Mouse (Mus musculus) CH12.LX (cell line): ENCODE results near the gene Pop4. TPM values are rescaled to one million over a fixed set of nuclear protein-coding genes. Genes with fewer than 3 reads are reported as not detected.

Source experiments
- DNase-seq: peaks from one replicate; pipeline ENCODE4 v3.0.0-alpha.2; 2013; ENCODE audit errors: extremely low read depth
- H3K27ac ChIP-seq: 2 replicates; pipeline ENCODE4 v1.5.1; 2012; ENCODE audit warnings: low read depth, mild to moderate bottlenecking, control low read depth, moderate library complexity; ENCODE audit not compliant: insufficient read depth
- H3K27me3 ChIP-seq: replicated peaks from 2 replicates; pipeline ENCODE3; 2012; ENCODE audit warnings: inconsistent platforms
- H3K36me3 ChIP-seq, 2 experiments: replicated peaks in 1 of 2; 2 replicates each; pipeline versions ENCODE3 to v1.6.1; 2012; ENCODE audit warnings: inconsistent platforms in 1 of 2, low read length in 1 of 2, mild to moderate bottlenecking in 1 of 2, mixed read lengths in 1 of 2, moderate library complexity in 1 of 2; ENCODE audit not compliant: control insufficient read depth in 1 of 2, insufficient read depth in 1 of 2
- H3K4me1 ChIP-seq, 2 experiments: 2 replicates each; pipeline ENCODE4 v1.6.1; 2012; ENCODE audit warnings: inconsistent platforms in 1 of 2, moderate library complexity in 1 of 2; ENCODE audit not compliant: insufficient read depth in 2 of 2, control insufficient read depth in 1 of 2
- H3K4me2 ChIP-seq: 2 replicates; pipeline ENCODE4 v1.6.1; 2012; ENCODE audit warnings: low read depth, mild to moderate bottlenecking, control low read depth; ENCODE audit not compliant: poor library complexity, insufficient read depth, severe bottlenecking
- H3K4me3 ChIP-seq, 3 experiments: fragments of 150-350 bp in 1 of 3; sonication (generic) in 1 of 3; replicated peaks in 1 of 3; 2 replicates each; pipeline versions ENCODE3 to v1.5.1; 2011 to 2012; ENCODE audit warnings: low read depth in 2 of 3, low read length in 2 of 3, mild to moderate bottlenecking in 2 of 3, moderate library complexity in 2 of 3, control low read depth in 1 of 3, improper control_type of control experiment in 1 of 3, inconsistent platforms in 1 of 3, mixed read lengths in 1 of 3; ENCODE audit not compliant: poor library complexity in 1 of 3
- H3K79me2 ChIP-seq: replicated peaks from 2 replicates; pipeline ENCODE4 v1.6.1; 2012; ENCODE audit warnings: mild to moderate bottlenecking, moderate library complexity; ENCODE audit not compliant: control insufficient read depth, poor library complexity, insufficient read depth, severe bottlenecking; ENCODE audit errors: extremely low read depth
- H3K9ac ChIP-seq: 2 replicates; pipeline ENCODE4 v1.6.1; 2012; ENCODE audit warnings: low read depth, mild to moderate bottlenecking, control low read depth, moderate library complexity; ENCODE audit not compliant: insufficient read depth
- H3K9me3 ChIP-seq: replicated peaks from 2 replicates; pipeline ENCODE3; 2012; ENCODE audit warnings: low read length, inconsistent platforms, mixed read lengths
- CHD1 ChIP-seq: IDR thresholded peaks from 2 replicates; pipeline ENCODE4 v1.6.1; 2012; ENCODE audit warnings: low read depth, low read length, improper control_type of control experiment, inconsistent platforms
- ELF1 ChIP-seq: IDR thresholded peaks from 2 replicates; pipeline ENCODE4 v1.6.1; 2014; ENCODE audit warnings: low read depth, mild to moderate bottlenecking, inconsistent platforms, low read length, improper control_type of control experiment
- EP300 ChIP-seq: IDR thresholded peaks from 2 replicates; pipeline ENCODE4 v1.6.1; 2011; ENCODE audit warnings: low read length, improper control_type of control experiment
- ETS1 ChIP-seq: conservative IDR thresholded peaks from 2 replicates; pipeline ENCODE4 v1.6.1; 2012; ENCODE audit warnings: low read depth, mild to moderate bottlenecking, inconsistent platforms, low read length, improper control_type of control experiment, moderate library complexity
- GABPA ChIP-seq: IDR thresholded peaks from 2 replicates; pipeline ENCODE4 v1.6.1; 2012; ENCODE audit warnings: low read depth, low read length, improper control_type of control experiment, inconsistent platforms; ENCODE audit not compliant: insufficient replicate concordance
- JUN ChIP-seq: IDR thresholded peaks from 2 replicates; pipeline ENCODE4 v1.6.1; 2011; ENCODE audit warnings: low read depth, mild to moderate bottlenecking, low read length, improper control_type of control experiment, moderate library complexity; ENCODE audit not compliant: insufficient read depth
- JUND ChIP-seq: conservative IDR thresholded peaks from 2 replicates; pipeline ENCODE4 v1.6.1; 2011; ENCODE audit warnings: low read depth, low read length, improper control_type of control experiment
- KAT2A ChIP-seq: IDR thresholded peaks from 2 replicates; pipeline ENCODE4 v1.6.1; 2012; ENCODE audit warnings: low read length, improper control_type of control experiment, inconsistent platforms; ENCODE audit not compliant: insufficient replicate concordance
- MAFK ChIP-seq: IDR thresholded peaks from 2 replicates; pipeline ENCODE4 v1.6.1; 2011; ENCODE audit warnings: low read length, improper control_type of control experiment; ENCODE audit not compliant: insufficient replicate concordance
- MXI1 ChIP-seq: IDR thresholded peaks from 2 replicates; pipeline ENCODE4 v1.6.1; 2011; ENCODE audit warnings: mild to moderate bottlenecking, low read depth, low read length, improper control_type of control experiment
- MYC ChIP-seq: IDR thresholded peaks from 2 replicates; pipeline ENCODE4 v1.6.1; 2011; ENCODE audit warnings: low read depth, mild to moderate bottlenecking, improper control_type of control experiment, low read length
- NELFE ChIP-seq: IDR thresholded peaks from 2 replicates; pipeline ENCODE4 v1.6.1; 2011; ENCODE audit warnings: low read depth, low read length, improper control_type of control experiment
- NRF1 ChIP-seq: IDR thresholded peaks from 2 replicates; pipeline ENCODE4 v1.6.1; 2014; ENCODE audit warnings: low read depth, mild to moderate bottlenecking, inconsistent platforms, low read length, improper control_type of control experiment, moderate library complexity
- PAX5 ChIP-seq: IDR thresholded peaks from 2 replicates; pipeline ENCODE4 v1.6.1; 2012; ENCODE audit warnings: low read length, inconsistent platforms, mixed read lengths
- POLR2AphosphoS2 ChIP-seq: IDR thresholded peaks from 2 replicates; pipeline ENCODE4 v1.6.1; 2011; ENCODE audit warnings: low read depth, low read length, improper control_type of control experiment
- RAD21 ChIP-seq: IDR thresholded peaks from 2 replicates; pipeline ENCODE4 v1.6.1; 2011; ENCODE audit warnings: low read depth, mild to moderate bottlenecking, low read length, improper control_type of control experiment, moderate library complexity
- TCF12 ChIP-seq: IDR thresholded peaks from 2 replicates; pipeline ENCODE4 v1.6.1; 2014; ENCODE audit warnings: low read depth, mild to moderate bottlenecking, inconsistent platforms, low read length, improper control_type of control experiment
- ZNF384 ChIP-seq: IDR thresholded peaks from 2 replicates; pipeline ENCODE4 v1.6.1; 2012; ENCODE audit warnings: low read depth, low read length, improper control_type of control experiment, inconsistent platforms
- dilution Hi-C: fragments of 300-500 bp; cut with MboI; formaldehyde crosslinking; loops from 2 replicates; pipeline ENCODE4 v1.14.3; 2020; ENCODE audit warnings: low sequenced_read_pairs; ENCODE audit not compliant: extremely low pct_unique_long_range_greater_than_20kb, extremely low pct_ligation_motif_present
- in situ Hi-C: fragments of 300-500 bp; cut with MboI; formaldehyde crosslinking; loops from 3 replicates; pipeline ENCODE4 v1.14.3; 2019; ENCODE audit warnings: low sequenced_read_pairs, low pct_ligation_motif_present, low pct_unique_long_range_greater_than_20kb, mixed read lengths
- polyA plus RNA-seq: library from polyadenylated mRNA; unstranded; fragments of >175 nt; gene quantifications from 2 replicates; pipeline ENCODE4 v1.2.1, GENCODE M21; 2012; ENCODE audit warnings: low read depth; ENCODE audit not compliant: insufficient read length
- total RNA-seq, 2 experiments: library from RNA; depleted of rRNA; stranded (reverse); fragments of 300-350 nt in 1 of 2; fragments of >200 nt in 1 of 2; gene quantifications; 2 replicates each; pipeline ENCODE4 v1.2.3; 2012 to 2014

Gene Pop4
- total and polyA plus RNA-seq, 3 experiments = 33.5 to 64.0 (median 50.5) TPM

- dilution Hi-C loops = no loop called here
- Histone ChIP-seq H3K4me2 (no peak overlapping the region), H3K79me2 (no peaks in the 10 kb centered on the region), H3K4me3 (no peak overlapping the region), H3K27me3 (no peaks in the 10 kb centered on the region), H3K9me3 (no peaks in the 10 kb centered on the region), H3K36me3 (peaks cover 62 to 67% of the 10 kb centered on the region in 2 experiments), H3K9ac (no peak overlapping the region)
- in situ Hi-C loops = loop anchor here (10.0 kb wide), 1 partner anchor 58 kb away; no protein-coding TSS in a partner anchor
- no peak for DNase-seq
- no peak for TF ChIP-seq KAT2A
- no peak for TF ChIP-seq PAX5
- TF ChIP-seq, all 38 proteins: peak for 0
- Histone ChIP-seq H3K4me1 (peaks cover 0 to 7% of the 10 kb centered on the region in 2 experiments; a peak in 2 of 4 replicates), H3K27ac (no peak overlapping the region)
These were observed 8.8 kb downstream of the Pop4 start for GRCm38 (mm10) chr7:38262406-38262805.

GRCm38 (mm10) chr7:38259631-38260030, 11.6 kb downstream of the Pop4 start:
- no peak overlapping the region for H3K4me3 ChIP-seq
- no peaks in the 10 kb centered on the region for H3K9me3 ChIP-seq
- TF ChIP-seq ZNF384 (no peak), JUND (no peak), MAFK (no peak), RAD21 (no peak), JUN (no peak), TCF12 (no peak), EP300 (no peak), ETS1 (no peak), POLR2AphosphoS2 (no peak), NRF1 (no peak), CHD1 (no peak), MYC (no peak), ELF1 (no peak), NELFE (no peak), MXI1 (no peak), GABPA (no peak)
- no peaks in the 10 kb centered on the region for H3K4me1 ChIP-seq
- no peak overlapping the region for H3K27ac ChIP-seq
- H3K79me2 ChIP-seq = no peaks in the 10 kb centered on the region
- H3K27me3 ChIP-seq = no peaks in the 10 kb centered on the region
- H3K36me3 ChIP-seq = peaks cover 35 to 39% of the 10 kb centered on the region in 2 experiments
- no peak overlapping the region for H3K9ac ChIP-seq
- in situ Hi-C loops (loop anchor here (10.0 kb wide), 1 partner anchor 55 kb away; no protein-coding TSS in a partner anchor), dilution Hi-C loops (no loop called here)
- no peak for DNase-seq
- H3K4me2 ChIP-seq = no peak overlapping the region
